Mouse (Mus musculus): ENCODE data around the gene Olfr885.

Gene Olfr885

DNA sequence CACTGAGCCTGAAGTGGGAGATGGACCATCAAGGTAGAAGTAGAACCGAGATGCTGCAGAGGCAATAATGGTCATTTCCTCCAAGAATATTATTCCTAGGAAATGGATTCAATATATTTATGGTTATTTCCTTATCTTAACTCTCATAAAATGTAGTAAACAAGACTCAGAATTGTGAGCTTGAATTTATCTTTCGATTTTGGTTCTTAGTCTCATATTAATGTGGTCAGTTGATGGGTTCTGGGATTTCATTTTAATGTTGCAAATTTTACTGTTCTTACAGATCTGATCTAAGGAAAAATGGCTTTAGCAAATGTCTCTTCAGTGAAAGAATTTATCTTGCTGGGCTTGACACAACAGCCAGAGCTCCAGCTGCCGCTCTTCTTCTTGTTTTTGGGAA is at the start of gene Olfr885:
Gene Olfr885 (plus strand): TSS at position 301 of the 400 bp plus-strand sequence.
- DNase-seq (ENCODE audit: low read depth, low spot score) = no peak

GRCm38 (mm10) chr9:38025508-38025907 is 35.6 kb upstream of the Olfr885 start, which contains the start of gene Olfr883:
Gene Olfr883, plus strand, starts transcription at chr9:38025808.
- no peak for DNase-seq (ENCODE audit: low read depth, low spot score)

- DNase-seq (ENCODE audit: low read depth, low spot score) = no peak
Measured at GRCm38 (mm10) chr9:38046255-38046654, 14.9 kb upstream of the Olfr885 start, which contains the start of gene Olfr884. Gene Olfr884, plus strand, starts transcription at chr9:38046555.

- no peak for DNase-seq (ENCODE audit: low read depth, low spot score)
Measured at GRCm38 (mm10) chr9:38083772-38084171, 22.6 kb downstream of the Olfr885 start, which contains the start of gene Olfr887. Gene Olfr887, plus strand, starts transcription at chr9:38084072.

DNA sequence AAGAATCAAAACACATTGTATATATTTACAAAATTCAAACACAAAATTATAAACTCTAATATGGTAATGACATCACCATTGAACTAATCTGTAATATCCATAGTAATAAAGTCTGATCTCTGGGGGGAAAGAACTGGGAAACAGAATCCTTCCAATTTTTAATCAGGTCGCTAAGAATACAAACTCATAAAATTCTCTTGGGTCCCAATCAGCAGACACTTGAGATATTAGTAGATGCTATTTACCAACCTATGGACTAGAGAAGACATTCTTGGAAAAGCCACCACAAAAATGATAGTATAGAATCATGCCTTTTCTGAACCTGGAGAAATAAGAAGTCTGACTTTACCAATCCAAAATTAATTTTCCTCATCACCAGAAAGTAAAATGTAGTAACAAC is 46.7 kb downstream of the Olfr885 start, which contains the start of gene Olfr888:
Gene Olfr888 (plus strand): TSS at position 301 of the 400 bp plus-strand sequence.
- no peak for DNase-seq (ENCODE audit: low read depth, low spot score)
